Comparison of ENCODE assay signal across 13 mouse cellular contexts in genomic region chr3:154317651-154318248, GRCm38 (mm10). TPM values are rescaled to one million over a fixed set of nuclear protein-coding genes. Genes with fewer than 3 reads are reported as not detected.
DNase-seq lines count a peak whose midpoint lies in the region; ATAC-seq and TF ChIP-seq lines count a peak whose summit lies in the region.
"Had no signal": no experiment of that assay in that cellular context is flagged by ENCODE, and none has a peak within 500 bp of the region (broad histone marks: within the 10 kb centered on the region; RNA-seq: fewer than 3 reads in every experiment).

No protein-coding gene starts in this region.

- peaks cover 3% of the 10 kb centered on the region; the same call in 1 of the 2 replicates for H3K27me3 ChIP-seq in heart, adult 2 months (ENCODE audit: control insufficient read depth, insufficient read depth, low read length)

- no peak overlapping the region for H3K4me3 ChIP-seq in heart, adult 2 months
- no peak overlapping the region for H3K4me3 ChIP-seq in bone marrow, adult 2 months (replicated peaks; ENCODE audit: control insufficient read depth, low read depth, low read length)
- H3K4me3 ChIP-seq: midbrain, embryonic 12.5 days had no signal

- 17% methylated on average over 5 of the region's 5 CpGs for WGBS in heart, adult 2 months
- 18% methylated on average over 5 of the region's 5 CpGs for WGBS in bone marrow, adult 2 months

- no peak overlapping the region for H3K27ac ChIP-seq in heart, adult 2 months
- H3K27ac ChIP-seq in bone marrow, adult 2 months (ENCODE audit: control insufficient read depth, insufficient read depth, low read depth, low read length, poor library complexity): no peak overlapping the region
- H3K27ac ChIP-seq: midbrain, embryonic 12.5 days had no signal

- H3K9ac ChIP-seq in heart, adult 2 months (ENCODE audit: low read depth, low read length): no peak overlapping the region
- H3K9ac ChIP-seq: midbrain, embryonic 12.5 days had no signal

- H3K4me1 ChIP-seq in heart, adult 2 months (ENCODE audit: control insufficient read depth, insufficient read depth, low read length): no peaks in the 10 kb centered on the region
- no peaks in the 10 kb centered on the region; the same call in 1 of the 2 replicates for H3K4me1 ChIP-seq in bone marrow, adult 2 months (ENCODE audit: control insufficient read depth, insufficient read depth, low read length)
- H3K4me1 ChIP-seq: midbrain, embryonic 12.5 days had no signal

- intact Hi-C loops in heart, adult 2 months (cut with DNase I): no loop called here

- no peak for DNase-seq in heart, adult 2 months
- no peak for DNase-seq in heart, adult 11 months
- DNase-seq in lung, postnatal 14 days: peak; percentile 19
- DNase-seq in lung, postnatal 4 days: no peak
- no peak for DNase-seq in frontal cortex, postnatal 36 days (ENCODE audit: low spot score in 2 of 2)
- no peak for DNase-seq in thymus, postnatal 36 days
- DNase-seq: cerebellum, postnatal 36 days; right cerebral cortex, postnatal 25 days had no signal

- no peaks in the 10 kb centered on the region for H3K79me2 ChIP-seq in heart, adult 2 months (replicated peaks; ENCODE audit: control insufficient read depth, insufficient read depth, low read length)

- TF ChIP-seq POLR2A in heart, adult 2 months (IDR thresholded peaks at IDR 0.05; ENCODE audit: insufficient read depth, low read depth, low read length): no peak
- no peak for TF ChIP-seq POLR2A in bone marrow, adult 2 months (IDR thresholded peaks at IDR 0.05; ENCODE audit: borderline replicate concordance, control insufficient read depth, low read depth, low read length)

- peak; percentile 52 for TF ChIP-seq CTCF in heart, adult 2 months (IDR thresholded peaks at IDR 0.05)
- TF ChIP-seq CTCF in bone marrow, adult 2 months (IDR thresholded peaks at IDR 0.05; ENCODE audit: control insufficient read depth, insufficient read depth, low read length): 0 out of 2 replicates have a peak, but pooled peaks have one; percentile 15

- no peaks in the 10 kb centered on the region for H3K36me3 ChIP-seq in heart, adult 2 months (ENCODE audit: control insufficient read depth, insufficient read depth, low read length)
- H3K36me3 ChIP-seq: midbrain, embryonic 12.5 days had no signal

- ATAC-seq in megakaryocyte, adult 5-6 weeks (ENCODE audit: poor library complexity, severe bottlenecking): 0 out of 2 replicates have a peak, but pooled peaks have one; percentile 47

- no peak for TF ChIP-seq EP300 in heart, adult 2 months (IDR thresholded peaks at IDR 0.05; ENCODE audit: insufficient read depth, low read depth, low read length)

RNA-seq across cellular contexts. Expression of gene Lhx8, which starts 12.7 kb away (rescaled TPM):
- total RNA-seq in heart, adult 2 months (2021): not detected
- 0.15 and 0.29 TPM in 2 replicates for polyA plus RNA-seq in heart, adult 2 months (2012; rRNA removed)
- not detected in 2 replicates for polyA plus RNA-seq in bone marrow, adult 2 months (2011; ENCODE audit: insufficient read depth, insufficient read length, low replicate concordance, missing spikeins)
- total RNA-seq in megakaryocyte, adult 5-6 weeks (2015): not detected in 2 replicates
- not detected in 2 replicates for total RNA-seq in megakaryocyte, adult 5-6 weeks (2017)
- total RNA-seq: heart, adult 8-10 months had no signal
- polyA plus RNA-seq: large intestine, adult 2 months had no signal
